Mouse (Mus musculus) lung, embryonic 16.5 days (tissue): ENCODE measurements around the gene Otulin. TPM values are rescaled to one million over a fixed set of nuclear protein-coding genes. Genes with fewer than 3 reads are reported as not detected.

Experiments used
- ATAC-seq: fragments of 200-750 bp; cut with Nextera tagmentation; 2 replicates; pipeline ENCODE4 v1.8.0; 2017; ENCODE audit warnings: low read depth, mild to moderate bottlenecking, moderate library complexity
- H3K27ac ChIP-seq: fragments of 300-500 bp; sonication (generic); 2 replicates; pipeline ENCODE4 v1.5.1; 2014; ENCODE audit warnings: mild to moderate bottlenecking, control low read depth, low read length
- H3K27me3 ChIP-seq: fragments of 300-500 bp; sonication (generic); 2 replicates; pipeline ENCODE4 v1.6.1; 2014; ENCODE audit warnings: low read depth, low read length, mixed read lengths; ENCODE audit not compliant: control insufficient read depth, insufficient read depth
- H3K36me3 ChIP-seq: fragments of 300-500 bp; sonication (generic); 2 replicates; pipeline ENCODE4 v1.6.1; 2014; ENCODE audit warnings: low read length; ENCODE audit not compliant: control insufficient read depth, insufficient read depth
- H3K4me1 ChIP-seq: fragments of 300-500 bp; sonication (generic); replicated peaks from 2 replicates; pipeline ENCODE4 v1.6.1; 2014; ENCODE audit warnings: low read length, mixed read lengths; ENCODE audit not compliant: control insufficient read depth, insufficient read depth
- H3K4me2 ChIP-seq: fragments of 300-500 bp; sonication (generic); 2 replicates; pipeline ENCODE4 v1.6.1; 2014; ENCODE audit warnings: low read depth, low read length, control low read depth
- H3K4me3 ChIP-seq: fragments of 300-500 bp; sonication (generic); 2 replicates; pipeline ENCODE4 v1.5.1; 2014; ENCODE audit warnings: mild to moderate bottlenecking, low read length, control low read depth
- H3K9ac ChIP-seq: fragments of 300-500 bp; sonication (generic); 2 replicates; pipeline ENCODE4 v1.6.1; 2014; ENCODE audit warnings: low read length, control low read depth
- H3K9me3 ChIP-seq: fragments of 300-500 bp; sonication (generic); 2 replicates; pipeline ENCODE4 v1.6.1; 2016; ENCODE audit warnings: low read length; ENCODE audit not compliant: control insufficient read depth
- WGBS: fragments of 180-500 bp; shearing (Covaris S2); extraction: QIAGEN DNeasy Blood & Tissue Kit; methylation state at CpG from one replicate; pipeline ENCODE4 v1.1.7; 2014; 5-methylcytosine and 5-hydroxymethylcytosine counted together
- polyA plus RNA-seq: library from polyadenylated mRNA; unstranded; fragments of >200 nt; fragmentation: Nextera tagmentation; extraction: Ambion mirVana; gene quantifications from 2 replicates; pipeline ENCODE4 v1.2.1, GENCODE M21; 2015

Gene Otulin
- polyA plus RNA-seq, 1 experiment from 2014 or later, result 22.4 TPM

- ATAC-seq, result no peak
- Histone ChIP-seq H3K4me3 (no peak overlapping the region), H3K36me3 (no peaks in the 10 kb centered on the region; the same call in none of the 2 replicates), H3K9ac (no peak overlapping the region), H3K9me3 (no peaks in the 10 kb centered on the region), H3K4me1 (peaks cover 6% of the 10 kb centered on the region), H3K27me3 (no peaks in the 10 kb centered on the region), H3K4me2 (no peak overlapping the region), H3K27ac (no peak overlapping the region)
- 85% methylated on average over 6 of the region's 6 CpGs for WGBS
Measured at GRCm38 (mm10) chr15:27661696-27662095, 31.2 kb upstream of the Otulin start.

- peak; percentile 76 for ATAC-seq
- no peak overlapping the region for H3K4me2 ChIP-seq
- 33% methylated on average over 17 of the region's 17 CpGs for WGBS
Measured at GRCm38 (mm10) chr15:27659592-27660244, 29.2 kb upstream of the Otulin start.

GRCm38 (mm10) chr15:27659143-27659542, 28.6 kb upstream of the Otulin start:
- Histone ChIP-seq H3K9ac (no peak overlapping the region), H3K27ac (no peak overlapping the region), H3K4me3 (no peak overlapping the region), H3K4me2 (no peak overlapping the region), H3K36me3 (no peaks in the 10 kb centered on the region; the same call in none of the 2 replicates), H3K9me3 (no peaks in the 10 kb centered on the region), H3K27me3 (no peaks in the 10 kb centered on the region), H3K4me1 (no peaks in the 10 kb centered on the region)
- 79% methylated on average over 5 of the region's 5 CpGs for WGBS
- ATAC-seq, result no peak

More at GRCm38 (mm10) chr15:27659592-27660244, 29.2 kb upstream of the Otulin start:
- Histone ChIP-seq H3K36me3 (no peaks in the 10 kb centered on the region; the same call in none of the 2 replicates), H3K9me3 (no peaks in the 10 kb centered on the region), H3K27ac (no peak overlapping the region), H3K4me3 (no peak overlapping the region), H3K9ac (no peak overlapping the region), H3K27me3 (no peaks in the 10 kb centered on the region), H3K4me1 (no peaks in the 10 kb centered on the region)

- Histone ChIP-seq H3K4me1 (no peaks in the 10 kb centered on the region), H3K27ac (no peak overlapping the region), H3K36me3 (no peaks in the 10 kb centered on the region; the same call in none of the 2 replicates), H3K9ac (no peak overlapping the region), H3K27me3 (no peaks in the 10 kb centered on the region), H3K4me2 (no peak overlapping the region), H3K4me3 (no peak overlapping the region), H3K9me3 (no peaks in the 10 kb centered on the region)
- ATAC-seq, result no peak
- WGBS, result 86% methylated on average over 4 of the region's 4 CpGs
Measured at GRCm38 (mm10) chr15:27658356-27658755, 27.9 kb upstream of the Otulin start.

- Histone ChIP-seq H3K36me3 (no peaks in the 10 kb centered on the region; the same call in none of the 2 replicates), H3K4me1 (no peaks in the 10 kb centered on the region), H3K4me3 (no peak overlapping the region), H3K4me2 (no peak overlapping the region), H3K27me3 (no peaks in the 10 kb centered on the region), H3K9me3 (no peaks in the 10 kb centered on the region), H3K9ac (no peak overlapping the region), H3K27ac (no peak overlapping the region)
- ATAC-seq, result no peak
- WGBS, result 94% methylated on average over 10 of the region's 10 CpGs
Measured at GRCm38 (mm10) chr15:27657866-27658265, 27.4 kb upstream of the Otulin start.

GRCm38 (mm10) chr15:27656626-27657025, 26.1 kb upstream of the Otulin start:
- Histone ChIP-seq H3K27me3 (no peaks in the 10 kb centered on the region), H3K9me3 (no peaks in the 10 kb centered on the region), H3K4me2 (no peak overlapping the region), H3K27ac (no peak overlapping the region), H3K4me3 (no peak overlapping the region), H3K9ac (no peak overlapping the region), H3K36me3 (no peaks in the 10 kb centered on the region; the same call in none of the 2 replicates), H3K4me1 (no peaks in the 10 kb centered on the region)
- ATAC-seq, result no peak
- WGBS, result 69% methylated on average over 9 of the region's 9 CpGs

- H3K4me2 ChIP-seq, result no peak overlapping the region
- H3K9me3 ChIP-seq, result no peaks in the 10 kb centered on the region
- H3K4me1 ChIP-seq, result no peaks in the 10 kb centered on the region
- H3K27ac ChIP-seq, result no peak overlapping the region
- no peak overlapping the region for H3K4me3 ChIP-seq
- H3K27me3 ChIP-seq, result no peaks in the 10 kb centered on the region
- WGBS, result 16% methylated on average over 5 of the region's 5 CpGs
- no peak for ATAC-seq
- no peak overlapping the region for H3K9ac ChIP-seq
- H3K36me3 ChIP-seq, result no peaks in the 10 kb centered on the region; the same call in none of the 2 replicates
Measured at GRCm38 (mm10) chr15:27655015-27655414, 24.5 kb upstream of the Otulin start.

GRCm38 (mm10) chr15:27647686-27648085, 17.2 kb upstream of the Otulin start:
- H3K4me3 ChIP-seq, result no peak overlapping the region
- ATAC-seq, result no peak
- no peaks in the 10 kb centered on the region for H3K27me3 ChIP-seq
- H3K36me3 ChIP-seq, result no peaks in the 10 kb centered on the region
- H3K9ac ChIP-seq, result no peak overlapping the region
- H3K4me1 ChIP-seq, result no peaks in the 10 kb centered on the region
- no peak overlapping the region for H3K27ac ChIP-seq
- no peaks in the 10 kb centered on the region for H3K9me3 ChIP-seq
- H3K4me2 ChIP-seq, result no peak overlapping the region
- WGBS, result 47% methylated on average over 3 of the region's 3 CpGs

- ATAC-seq, result no peak
- H3K27ac ChIP-seq, result no peak overlapping the region
- no peaks in the 10 kb centered on the region for H3K36me3 ChIP-seq
- H3K9me3 ChIP-seq, result no peaks in the 10 kb centered on the region
- H3K4me1 ChIP-seq, result no peaks in the 10 kb centered on the region
- no peak overlapping the region for H3K4me3 ChIP-seq
- no peak overlapping the region for H3K9ac ChIP-seq
- H3K27me3 ChIP-seq, result no peaks in the 10 kb centered on the region
- H3K4me2 ChIP-seq, result no peak overlapping the region
- WGBS, result 85% methylated on average over 8 of the region's 8 CpGs
Measured at GRCm38 (mm10) chr15:27646665-27647064, 16.2 kb upstream of the Otulin start.
